Mouse (Mus musculus) thymus, postnatal 10 days (tissue): ENCODE data around the gene Trim80.

Experiments used
- DNase-seq, 2 experiments: peaks; one replicate each; pipeline ENCODE4 v3.0.0; 2021; ENCODE audit warnings: low spot score in 2 of 2

Trim80 gene

DNA sequence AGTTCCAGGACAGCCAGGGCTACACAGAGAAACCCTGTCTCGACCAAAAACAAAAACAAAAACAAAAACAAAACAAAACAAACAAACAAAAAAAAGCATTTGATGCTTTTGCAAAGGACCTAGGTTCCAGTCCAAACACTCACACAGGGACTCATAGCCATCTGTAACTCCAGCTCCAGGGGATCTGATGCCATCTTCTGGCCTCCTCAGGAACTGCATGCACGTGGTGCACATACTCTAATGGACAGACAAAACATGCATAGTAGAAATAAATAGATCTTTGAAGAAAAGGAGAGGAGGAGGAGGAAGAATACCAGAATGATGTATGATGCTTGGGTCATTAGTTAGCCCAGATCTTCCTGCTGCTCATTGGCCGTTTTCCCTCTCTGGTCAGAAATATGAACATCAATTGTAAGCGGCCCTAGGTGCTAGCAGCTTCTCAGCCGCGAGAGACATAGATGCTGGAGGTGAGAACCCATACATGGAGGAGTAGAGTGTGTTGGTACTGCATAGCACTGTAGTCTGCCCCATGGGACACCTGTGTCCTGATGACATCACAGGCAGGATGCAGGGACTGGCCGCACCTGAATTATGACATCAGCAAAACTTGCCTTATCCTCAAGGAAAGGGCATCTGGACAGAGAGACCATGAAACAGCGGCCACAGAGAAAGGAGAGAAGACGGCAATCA is at the start of gene Trim80:
TSS of gene Trim80 (plus strand) at position 640 of the 690 bp plus-strand sequence.
- no peak for DNase-seq

DNA sequence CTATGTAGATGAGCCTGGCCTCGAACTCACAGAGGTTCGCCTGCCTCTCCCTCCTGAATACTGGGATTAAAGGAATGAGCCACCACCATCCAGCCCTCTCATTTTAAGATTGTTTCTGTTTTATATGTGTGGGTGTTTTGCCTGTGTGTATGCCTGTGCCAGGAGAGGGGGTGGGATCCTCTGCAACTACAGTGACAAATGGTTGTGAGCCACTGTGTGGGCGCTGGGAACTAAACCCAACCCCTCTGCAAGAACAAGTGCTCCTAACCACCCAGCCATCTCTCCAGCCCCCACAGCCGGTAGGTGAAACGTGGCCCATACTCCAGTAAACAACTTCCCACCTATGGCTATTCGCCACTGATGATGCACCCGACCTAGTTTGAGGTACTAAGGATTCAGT is 49.0 kb upstream of the Trim80 start:
- DNase-seq = no peak

DNA sequence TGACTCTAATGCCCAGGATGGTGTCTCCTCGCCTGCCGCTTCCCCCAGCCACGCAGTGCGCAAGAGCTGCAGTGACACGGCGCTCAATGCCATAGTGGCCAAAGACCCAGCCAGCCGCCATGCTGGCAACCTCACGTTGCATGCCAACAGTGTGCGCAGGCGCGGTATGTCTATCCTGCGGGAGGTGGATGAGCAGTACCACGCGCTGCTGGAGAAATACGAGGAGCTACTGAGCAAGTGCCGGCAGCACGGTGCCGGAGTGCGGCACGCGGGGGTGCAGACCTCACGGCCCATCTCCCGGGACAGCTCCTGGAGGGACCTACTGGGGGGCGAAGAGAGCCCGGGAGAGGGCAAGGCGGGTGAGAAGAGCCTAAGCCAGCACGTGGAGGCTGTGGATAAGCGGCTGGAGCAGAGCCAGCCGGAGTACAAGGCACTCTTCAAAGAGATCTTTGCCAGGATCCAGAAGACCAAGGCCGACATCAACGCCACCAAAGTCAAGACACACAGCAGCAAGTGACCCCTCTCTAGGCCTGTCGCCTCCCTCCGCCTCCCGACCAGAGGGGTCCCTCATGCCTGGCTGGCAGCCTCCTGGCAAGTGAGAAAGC is 46.5 kb upstream of the Trim80 start:
- no peak for DNase-seq

DNA sequence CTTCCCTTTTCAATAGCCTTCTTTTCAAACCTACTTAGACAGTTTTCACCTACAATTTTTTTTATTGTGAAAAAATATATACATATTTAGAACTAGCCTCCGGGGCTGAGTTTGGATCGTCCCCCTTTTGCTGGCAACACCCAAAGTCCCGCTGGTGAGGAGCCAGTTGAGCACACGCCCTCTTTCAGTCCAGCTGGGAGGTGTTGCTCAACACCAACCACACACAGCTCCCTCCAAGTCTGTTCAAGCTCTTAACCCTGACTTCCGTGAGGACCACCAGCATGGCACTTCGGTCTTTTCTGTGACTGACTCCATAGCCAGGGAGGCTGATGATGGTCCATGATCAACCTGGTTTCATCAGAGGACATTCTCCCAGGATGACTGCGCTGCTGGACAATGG is 42.3 kb upstream of the Trim80 start:
- DNase-seq = no peak

DNA sequence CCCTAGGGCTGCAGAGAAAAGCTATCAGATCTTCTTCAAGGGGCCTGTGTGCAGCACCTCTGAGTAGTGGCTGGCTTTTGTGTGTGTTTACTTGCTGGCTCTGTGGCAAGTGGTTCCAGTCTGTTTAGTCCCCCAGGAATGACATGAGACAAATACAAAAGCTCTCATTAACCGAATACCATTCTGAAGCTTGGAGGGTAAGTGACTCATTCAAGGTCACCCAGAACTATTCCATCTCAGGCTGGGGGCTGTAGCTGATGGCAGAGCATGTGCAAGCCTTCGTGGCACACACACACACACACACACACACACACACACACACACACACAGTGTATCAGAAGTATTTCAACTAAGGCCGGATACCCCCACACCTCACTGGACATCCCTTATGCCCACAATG is 40.2 kb upstream of the Trim80 start:
- DNase-seq = no peak

DNA sequence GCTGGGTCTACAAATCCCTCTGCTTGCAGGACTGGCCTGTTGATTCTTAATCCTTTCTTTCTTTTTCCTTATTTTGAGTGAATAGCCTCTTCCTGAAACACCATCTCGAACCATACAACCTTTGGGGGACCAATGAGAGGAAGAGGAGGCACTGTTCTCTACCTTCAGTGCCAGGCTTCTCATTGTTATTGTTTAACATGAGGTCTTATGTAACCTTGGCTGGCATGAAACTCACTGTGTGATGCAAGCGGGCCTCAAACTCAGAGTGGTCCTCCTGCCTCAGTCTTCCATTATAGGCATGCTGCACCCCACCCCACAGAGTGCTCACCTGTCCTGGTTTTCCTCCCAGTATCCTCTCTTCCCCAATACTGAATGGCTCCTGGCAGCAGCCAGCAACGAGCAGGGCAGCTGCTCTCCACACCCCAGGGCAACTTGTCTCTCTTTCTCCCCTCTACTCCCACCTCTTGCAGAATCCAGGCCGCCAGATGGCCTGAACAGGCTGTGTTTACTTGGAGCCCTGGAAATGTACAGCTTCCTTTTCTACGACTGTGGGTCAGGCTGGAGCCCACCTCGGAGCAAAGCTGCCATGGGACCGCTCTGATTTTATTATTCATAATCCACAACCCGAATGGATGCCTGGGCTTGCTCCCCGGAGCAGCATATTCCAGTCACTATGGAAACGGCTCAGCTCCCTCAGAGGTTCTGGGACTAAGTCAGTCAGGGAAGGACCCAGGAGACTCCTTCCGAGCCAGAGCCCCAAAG is 39.5 kb upstream of the Trim80 start:
- DNase-seq = no peak

DNA sequence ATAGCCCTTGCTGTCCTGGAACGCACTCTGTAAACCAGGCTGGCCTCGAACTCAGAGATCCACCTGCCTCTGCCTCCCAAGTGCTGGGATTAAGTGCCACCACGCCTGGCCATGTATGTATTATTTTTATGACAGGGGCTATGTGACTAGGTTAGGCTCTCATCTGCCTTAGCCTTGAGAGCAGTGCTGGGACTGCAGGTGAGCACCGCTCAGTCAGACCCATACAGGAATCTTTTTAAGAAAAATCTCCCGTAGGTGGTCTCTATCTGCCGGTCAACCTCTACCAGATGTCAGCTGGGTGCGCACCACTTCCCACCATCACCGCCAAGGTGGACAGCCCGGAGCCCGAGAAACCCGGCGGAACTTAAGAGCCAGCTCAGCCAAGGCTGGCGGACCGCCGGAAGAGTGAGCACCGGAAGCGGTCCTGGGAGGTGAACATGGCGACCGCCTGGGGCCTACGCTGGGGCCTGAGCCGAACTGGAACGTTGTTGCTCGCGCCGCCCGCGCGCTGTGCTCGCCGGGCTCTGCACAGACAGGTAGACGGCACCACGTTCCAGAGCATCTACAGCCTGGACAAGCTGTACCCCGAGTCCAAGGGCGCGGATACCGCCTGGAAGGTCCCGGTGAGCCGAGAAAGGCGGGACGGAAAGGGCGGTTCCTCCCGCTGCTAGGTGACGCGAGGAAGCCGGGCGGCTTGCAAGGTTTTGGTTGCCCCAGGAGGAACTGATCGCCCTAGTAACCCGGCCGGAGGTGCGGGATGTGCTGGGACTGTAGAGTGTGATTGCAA is 36.8 kb upstream of the Trim80 start, which contains the start of gene Mrpl58:
TSS of gene Mrpl58 (plus strand) at position 415 of the 787 bp plus-strand sequence.
- DNase-seq = peak; percentile 72 to 79

DNA sequence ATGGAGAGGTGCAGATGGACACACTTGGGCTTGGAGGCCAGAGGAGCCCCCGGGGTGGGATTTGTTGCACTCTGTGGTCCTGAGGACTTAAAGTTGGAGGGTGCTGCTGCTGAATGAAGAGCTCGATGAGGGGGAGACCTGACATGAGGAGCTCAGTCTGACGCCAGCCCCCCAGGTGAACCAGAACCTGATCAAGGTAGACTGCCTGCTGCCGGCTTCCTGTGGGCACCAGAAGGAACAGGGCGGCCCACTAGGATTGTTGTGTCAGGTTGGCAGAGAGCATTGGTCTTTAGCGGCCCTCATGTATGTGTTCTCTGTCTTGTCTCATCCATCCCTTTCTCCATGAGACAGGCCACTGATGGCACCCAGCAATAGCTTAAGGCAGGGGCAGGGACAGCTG is 34.6 kb upstream of the Trim80 start:
- DNase-seq = peak in 1 of 2 experiments; percentile 29

DNA sequence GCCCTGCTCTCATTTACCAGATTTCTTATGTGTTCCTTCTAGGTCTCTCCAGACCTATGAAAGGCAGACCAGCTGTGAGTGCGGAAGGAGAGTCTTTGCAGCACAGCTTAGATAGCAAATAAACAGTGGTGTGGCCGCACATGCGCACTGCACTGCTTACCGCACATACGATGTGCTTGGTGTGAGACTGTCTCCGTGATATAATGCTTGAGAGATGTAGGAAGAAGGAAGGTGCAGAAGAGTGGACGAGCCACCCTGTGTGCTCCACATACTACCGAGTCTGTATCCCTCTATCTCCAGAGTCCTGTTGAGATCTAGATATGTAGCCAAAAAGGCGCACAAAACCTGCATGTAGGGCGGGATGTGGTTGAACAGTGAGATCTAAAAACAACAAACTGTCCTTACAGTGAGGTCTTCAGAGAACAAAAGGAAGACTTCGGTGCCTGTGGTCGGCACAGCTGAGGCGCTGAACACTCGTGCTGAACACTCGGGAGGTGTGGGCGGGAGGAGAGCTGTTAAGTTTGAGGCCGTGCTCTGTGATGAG is 33.4 kb upstream of the Trim80 start:
- DNase-seq = peak; percentile 75 to 82

DNA sequence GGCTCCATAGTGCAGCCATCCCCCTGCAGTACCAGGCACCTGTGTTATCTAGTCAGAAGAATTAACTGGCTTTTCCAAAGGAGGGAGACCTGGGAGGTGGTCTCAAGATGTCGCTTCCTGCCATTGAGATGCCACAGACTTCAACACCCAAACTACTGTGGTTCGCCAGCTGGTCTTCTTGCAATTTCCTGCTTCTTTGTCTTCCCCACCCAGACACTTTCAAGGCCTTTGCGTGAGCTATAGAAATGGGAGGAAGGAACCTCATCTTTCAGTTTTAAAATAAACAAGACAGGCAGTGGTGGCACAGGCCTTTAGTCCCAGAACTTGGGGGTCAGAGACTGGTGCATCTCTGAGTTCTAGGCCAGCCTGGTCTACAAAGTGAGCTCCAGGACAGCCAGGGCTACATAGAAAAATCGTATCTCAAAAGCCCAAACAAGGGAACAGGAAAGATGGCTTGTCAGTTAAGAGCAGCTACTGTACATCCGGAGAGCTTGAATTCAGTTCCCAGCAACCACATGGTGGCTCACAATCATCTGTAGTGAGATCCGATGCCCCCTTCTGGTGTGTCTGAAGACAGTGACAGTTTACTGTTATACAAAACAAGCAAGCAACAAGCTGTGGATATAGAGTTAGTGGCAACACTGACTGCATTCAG is 32.0 kb upstream of the Trim80 start:
- peak; percentile 72 to 77 for DNase-seq

DNA sequence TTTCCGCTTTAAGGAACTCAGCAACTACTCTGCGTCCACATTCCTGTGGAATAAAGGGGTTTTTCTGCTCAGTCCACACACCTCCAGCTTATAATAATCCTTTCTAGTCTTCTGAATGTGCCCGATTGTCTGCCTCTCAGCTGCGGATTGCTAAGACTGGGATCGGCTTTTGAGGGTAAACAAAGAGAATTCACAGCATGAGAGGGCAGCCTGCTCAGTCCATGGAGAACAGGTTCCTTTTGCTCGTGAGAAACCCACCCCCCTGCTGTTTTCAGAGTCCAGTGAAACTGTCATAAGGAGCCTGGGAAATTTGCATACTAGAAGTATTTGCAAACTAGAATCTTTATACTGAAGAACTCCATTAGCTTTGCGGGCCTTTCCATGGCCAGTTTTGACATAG is 30.8 kb upstream of the Trim80 start:
- DNase-seq = no peak

DNA sequence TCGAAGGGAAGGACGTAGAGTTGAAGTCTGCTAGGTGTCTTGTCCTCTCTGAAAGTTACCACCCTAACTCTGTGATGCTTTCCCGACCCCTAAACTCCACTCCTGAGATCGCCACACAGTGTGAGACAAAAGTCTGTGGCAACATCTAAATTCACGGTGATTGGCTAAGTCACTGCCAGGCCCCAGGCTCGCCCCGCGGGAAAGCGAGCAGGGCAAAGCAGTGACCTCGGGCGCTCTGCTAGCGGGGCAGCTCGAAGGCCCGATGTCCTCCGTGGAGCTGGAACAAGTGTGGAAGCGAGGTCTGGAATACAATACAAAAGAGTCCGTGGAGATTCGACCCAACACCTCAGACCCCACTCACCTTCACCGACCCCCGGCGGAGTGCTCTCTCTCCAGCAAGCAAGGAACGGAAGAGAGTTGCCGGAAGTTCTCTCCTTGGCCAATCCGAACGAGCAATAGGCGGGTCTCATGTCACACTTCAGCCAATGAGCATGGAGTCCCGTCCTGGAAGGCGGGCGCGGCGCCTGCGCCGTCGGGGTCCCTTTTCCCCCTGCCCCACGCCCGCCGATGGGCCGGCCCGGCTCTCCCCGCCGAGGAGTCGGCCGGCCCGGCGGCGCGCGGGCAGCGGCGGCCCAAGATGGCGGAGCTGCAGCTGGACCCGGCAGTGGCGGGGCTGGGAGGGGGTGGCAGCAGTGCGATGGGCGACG is 20.7 kb upstream of the Trim80 start, which contains the start of the genes Atp5h and Kctd2:
TSS of gene Atp5h (minus strand) at position 432 of the 707 bp plus-strand sequence.
TSS of gene Kctd2 (plus strand) at position 598 of the 707 bp plus-strand sequence.
- peak; percentile 92 for DNase-seq

DNA sequence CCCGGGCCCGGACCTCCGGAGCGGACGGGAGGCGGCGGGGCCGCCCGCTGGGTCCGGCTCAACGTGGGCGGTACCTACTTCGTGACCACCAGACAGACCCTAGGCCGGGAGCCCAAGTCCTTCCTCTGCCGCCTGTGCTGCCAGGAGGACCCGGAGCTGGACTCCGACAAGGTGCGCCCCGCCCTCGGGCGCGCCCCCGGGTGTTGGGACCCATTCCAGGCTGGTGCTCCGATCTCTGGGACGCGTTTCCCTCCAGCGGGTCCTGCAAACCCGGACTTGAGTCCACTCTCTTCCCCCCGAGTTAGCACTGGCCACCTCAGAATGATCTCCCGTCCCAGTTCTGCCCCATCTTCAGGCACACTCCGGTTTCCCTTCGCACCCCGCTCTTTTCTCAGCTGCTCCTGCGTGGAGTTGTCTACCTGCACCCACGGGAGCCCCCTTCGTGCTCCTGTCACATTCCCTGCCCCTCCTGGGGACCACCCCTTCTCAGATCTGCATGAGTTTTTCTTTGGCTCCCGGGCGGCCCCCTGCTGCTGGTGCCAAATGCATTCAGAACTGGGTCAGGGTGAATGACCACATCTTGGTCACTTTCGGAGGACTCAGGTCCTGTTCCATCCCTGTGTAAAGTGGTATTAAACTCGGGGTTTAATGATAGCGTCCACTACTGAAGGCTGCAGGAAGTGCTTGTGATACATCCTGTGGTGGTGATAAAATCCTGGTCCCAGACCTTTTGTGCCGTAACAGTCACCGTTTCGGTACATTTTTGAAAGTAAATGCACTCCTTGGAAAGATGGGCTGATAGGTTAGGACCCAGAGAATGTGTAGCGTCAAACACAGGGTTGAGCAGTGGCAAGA is 19.8 kb upstream of the Trim80 start:
- DNase-seq = peak in 1 of 2 experiments; percentile 51

DNA sequence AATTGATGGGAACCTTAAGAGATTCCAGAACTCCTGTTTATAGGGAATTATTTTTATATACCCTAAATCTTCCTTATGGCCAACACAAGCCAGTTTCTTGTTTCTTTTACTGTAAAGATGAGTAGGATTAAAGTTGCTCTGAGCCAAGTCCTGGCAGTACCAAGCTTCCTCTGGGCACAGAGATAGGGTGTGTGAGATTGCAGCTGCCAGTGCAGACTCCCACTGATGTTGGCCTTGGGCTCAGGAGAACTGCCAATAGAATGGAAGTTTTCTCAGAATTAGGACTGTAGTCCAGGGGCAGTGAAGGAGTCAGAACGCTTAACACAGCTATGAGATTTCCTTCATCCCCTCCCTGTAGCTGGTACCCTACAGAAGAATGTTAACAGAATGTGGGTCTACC is 19.0 kb upstream of the Trim80 start:
- no peak for DNase-seq

DNA sequence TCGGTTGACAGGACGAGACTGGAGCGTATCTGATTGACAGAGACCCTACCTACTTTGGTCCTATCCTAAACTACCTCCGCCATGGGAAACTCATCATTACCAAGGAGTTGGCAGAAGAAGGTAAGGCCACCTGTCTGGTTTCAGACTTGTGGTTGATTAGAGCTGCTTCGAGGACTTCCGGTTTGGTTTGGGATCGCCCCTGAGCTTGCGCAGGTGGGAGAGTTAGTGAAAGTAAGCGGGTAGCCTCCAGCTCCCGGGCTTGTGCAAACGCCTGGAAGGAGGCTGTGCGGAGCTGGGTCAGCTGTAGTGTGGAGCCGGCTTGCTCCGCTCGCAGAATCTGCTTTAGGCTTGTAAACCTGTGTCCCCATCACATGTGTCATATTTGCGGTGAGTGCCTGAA is 18.4 kb upstream of the Trim80 start:
- DNase-seq = no peak

DNA sequence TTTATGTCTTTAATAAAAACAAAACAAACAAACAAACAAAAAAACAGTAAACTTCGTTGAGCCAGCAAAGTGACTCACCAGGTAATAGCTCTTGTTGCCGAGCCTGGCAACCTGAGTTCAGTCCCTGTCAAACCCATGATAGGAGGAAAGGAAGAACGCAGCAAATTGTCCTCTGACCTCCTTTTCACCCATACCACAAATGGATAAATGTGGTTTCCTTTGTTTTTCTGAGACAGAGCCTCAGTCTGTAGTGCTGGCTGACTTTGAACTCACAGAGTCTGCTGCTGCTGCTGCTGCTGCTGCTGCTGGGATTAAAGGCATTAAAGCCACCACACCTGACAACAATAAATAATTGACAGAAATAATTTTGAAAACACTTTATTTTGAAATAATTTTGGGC is 17.3 kb upstream of the Trim80 start:
- no peak for DNase-seq

DNA sequence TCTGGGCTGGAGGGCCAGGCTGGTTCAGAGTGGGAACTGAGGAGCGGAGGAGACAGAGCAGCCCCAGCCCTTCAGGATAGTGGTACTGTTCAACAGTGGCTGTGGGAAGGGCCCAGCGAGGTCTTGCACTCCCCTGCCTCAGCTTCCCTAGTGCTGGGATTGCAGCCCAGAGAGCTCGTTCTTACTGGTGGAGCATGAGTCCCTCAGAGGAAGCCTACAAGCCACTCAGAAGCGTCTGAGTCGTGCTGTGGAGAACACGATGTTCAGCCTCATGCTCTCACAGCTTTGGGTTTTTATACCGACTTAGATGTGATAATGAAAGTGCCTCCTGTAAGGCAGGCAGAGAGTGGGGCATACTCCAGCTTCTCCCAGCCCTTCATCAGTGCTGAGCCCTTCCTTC is 15.7 kb upstream of the Trim80 start:
- no peak for DNase-seq

DNA sequence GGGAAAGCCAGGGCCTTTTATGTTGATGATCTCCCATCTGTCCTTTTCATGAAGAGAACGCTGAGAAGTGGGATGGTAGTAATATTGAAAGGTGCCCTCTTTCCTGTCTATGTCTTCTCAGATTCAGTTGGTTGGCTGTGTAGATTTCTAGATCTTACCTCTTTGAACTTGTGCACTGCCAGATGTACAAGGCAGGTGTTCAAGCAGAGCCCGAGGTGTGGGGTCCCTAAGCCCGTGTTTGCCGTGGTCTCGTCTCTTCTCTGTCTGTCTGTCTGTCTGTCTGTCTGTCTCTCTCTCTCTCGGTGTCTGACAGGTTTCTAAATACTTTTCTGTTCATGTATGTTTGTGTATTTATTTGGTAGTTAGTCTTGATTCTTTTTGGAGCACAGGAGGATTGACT is 14.7 kb upstream of the Trim80 start:
- DNase-seq = peak; percentile 60 to 67
